Mouse (Mus musculus): ENCODE results near the gene Frmd5. TPM values are rescaled to one million over a fixed set of nuclear protein-coding genes. Genes with fewer than 3 reads are reported as not detected.

The Frmd5 gene
- total RNA-seq, 4 experiments from 2014 or later = 72.7 to 177 (median 125) TPM

DNA sequence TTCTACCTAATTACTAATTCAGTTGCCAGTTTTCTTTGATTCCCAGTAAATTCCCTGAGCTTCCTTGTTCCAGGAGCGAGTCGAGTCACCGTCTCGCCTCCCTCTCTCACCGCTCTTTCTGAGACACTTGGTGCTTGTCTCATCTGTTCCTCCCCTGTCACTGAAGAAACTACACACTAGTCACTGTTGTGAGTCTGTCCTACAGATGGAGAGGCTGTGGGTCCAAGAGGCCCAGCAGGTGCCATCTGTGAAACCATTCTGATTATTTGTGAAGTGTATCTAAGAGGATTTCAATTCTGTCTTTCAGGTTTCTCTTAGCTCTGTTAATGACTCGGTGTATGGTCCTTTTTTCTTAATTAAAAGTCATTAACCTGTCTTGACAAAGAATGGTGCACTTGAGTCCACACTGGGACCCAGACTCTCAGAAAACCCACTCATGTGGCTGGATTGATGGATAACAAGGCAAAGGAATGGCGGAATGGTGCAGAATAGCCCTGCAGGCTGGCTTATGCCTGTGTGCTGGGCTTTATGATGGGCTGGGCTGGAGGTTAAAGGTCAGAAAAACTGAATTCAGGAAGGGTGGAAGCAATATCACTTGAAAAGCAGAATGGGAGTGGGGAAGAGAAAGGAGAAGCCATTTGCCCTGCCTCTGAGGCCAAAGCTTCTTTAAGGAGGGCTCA, 186.2 kb downstream of the Frmd5 start:
- no peak for DNase-seq

DNA sequence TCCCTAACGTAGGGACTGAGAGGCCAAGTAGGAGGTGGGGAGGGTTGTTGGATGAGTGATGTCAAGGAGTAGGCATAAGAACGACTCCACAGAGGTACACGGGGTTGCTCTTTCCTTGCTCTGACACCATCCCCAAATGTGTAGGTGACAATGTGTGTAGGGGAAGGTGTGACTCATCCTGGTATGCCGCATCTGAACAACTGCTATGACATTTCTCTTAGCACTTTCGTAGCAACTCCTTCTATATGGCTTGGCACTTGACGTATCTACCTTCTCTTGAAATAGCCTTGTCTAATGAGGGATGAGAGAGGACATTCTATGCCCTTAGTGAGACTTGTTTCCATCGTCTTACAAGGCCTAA, 191.7 kb downstream of the Frmd5 start:
- DNase-seq = no peak

DNA sequence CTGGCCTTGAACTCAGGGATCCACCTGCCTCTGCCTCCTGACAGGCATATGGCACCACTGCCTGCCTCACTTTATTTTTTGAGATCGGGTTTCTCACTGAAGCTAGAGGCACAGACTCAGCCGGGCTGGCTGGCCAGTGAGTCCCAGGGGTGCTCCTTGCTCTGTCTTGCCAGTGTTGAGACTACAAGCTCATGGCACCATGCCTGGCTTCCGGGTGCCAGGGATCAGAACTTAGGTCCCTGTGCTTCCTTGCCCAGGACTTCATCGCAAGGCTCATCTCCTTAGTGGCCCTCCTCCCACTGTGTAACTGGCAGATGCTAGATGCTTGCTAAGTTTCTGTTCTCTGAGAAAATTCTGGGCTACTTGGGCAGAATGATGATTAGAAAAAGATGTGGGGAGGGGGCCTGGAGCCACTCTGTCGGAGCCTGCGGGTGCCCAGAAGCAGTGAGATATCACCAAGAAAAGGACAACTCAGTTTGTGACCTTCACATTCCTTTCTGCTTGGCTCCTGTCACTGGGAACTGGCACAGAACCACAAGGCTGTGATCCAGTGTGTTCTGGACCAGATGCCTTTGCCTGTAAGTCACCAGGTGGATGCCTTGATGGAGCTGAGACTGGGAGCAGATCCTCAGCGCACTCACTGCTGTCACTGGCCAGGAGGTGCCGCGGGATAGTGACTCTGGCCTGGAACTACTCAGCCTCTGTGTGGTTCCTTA, 192.2 kb downstream of the Frmd5 start:
- DNase-seq = peak; percentile 65

DNA sequence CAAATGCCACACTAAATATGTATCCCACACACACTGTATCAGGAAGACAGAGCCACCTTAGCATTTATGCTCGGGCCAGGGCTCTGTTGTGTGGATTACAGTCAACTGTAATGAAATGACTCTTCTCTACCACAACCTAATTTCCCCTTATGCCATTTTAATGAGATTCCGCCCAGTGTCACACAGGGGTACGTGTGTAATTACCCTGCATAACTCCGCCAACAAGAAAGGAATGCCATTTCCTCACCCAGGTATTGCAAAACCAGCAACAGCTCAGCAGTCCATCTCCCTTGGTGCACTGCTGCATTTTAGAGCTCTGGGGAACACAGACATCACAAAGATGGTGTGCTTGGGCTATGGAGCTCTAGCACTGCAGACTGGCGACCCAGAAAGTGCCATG, 194.8 kb downstream of the Frmd5 start:
- no peak for DNase-seq

DNA sequence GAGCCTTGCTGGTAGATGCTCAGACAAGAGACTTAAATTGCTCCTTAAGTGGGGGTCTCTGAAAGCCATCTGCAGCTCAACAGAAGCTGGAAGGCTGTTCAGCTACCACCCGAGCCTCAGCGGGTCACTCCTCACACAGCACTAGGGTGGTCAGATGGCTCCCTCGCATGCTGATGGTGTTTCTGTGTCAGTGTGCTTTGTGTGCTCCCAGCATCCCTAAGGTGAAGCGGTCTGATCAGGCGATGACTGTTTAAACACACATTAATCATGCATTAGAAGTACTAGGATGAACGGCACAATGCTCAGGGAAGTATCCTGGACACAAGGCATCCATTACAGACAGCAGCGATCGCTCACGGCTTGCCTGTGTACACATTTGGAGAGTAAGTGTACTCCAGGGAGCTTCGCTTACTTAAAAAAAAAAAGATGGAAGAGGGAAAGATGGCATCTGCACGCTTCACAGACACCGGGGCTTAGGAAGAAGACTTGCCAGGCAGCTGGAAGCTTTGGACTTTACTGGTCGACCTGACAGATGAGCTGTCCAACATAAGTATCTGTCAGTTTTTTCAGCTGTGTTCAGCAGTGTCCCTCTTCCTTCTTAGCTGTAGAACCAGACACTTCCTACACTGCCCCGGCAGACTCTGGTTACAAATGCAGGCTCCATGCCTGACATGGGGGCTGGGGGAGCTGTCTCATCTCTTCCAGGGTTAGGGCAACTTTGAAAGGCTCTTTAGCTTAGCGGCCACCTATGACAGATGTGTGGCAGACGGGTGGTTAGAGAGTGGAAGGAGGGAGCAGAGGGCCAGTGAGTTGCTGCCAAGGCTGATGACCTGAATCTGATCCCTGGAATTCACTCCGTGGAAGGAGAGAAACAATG, 196.6 kb downstream of the Frmd5 start:
- DNase-seq = no peak

DNA sequence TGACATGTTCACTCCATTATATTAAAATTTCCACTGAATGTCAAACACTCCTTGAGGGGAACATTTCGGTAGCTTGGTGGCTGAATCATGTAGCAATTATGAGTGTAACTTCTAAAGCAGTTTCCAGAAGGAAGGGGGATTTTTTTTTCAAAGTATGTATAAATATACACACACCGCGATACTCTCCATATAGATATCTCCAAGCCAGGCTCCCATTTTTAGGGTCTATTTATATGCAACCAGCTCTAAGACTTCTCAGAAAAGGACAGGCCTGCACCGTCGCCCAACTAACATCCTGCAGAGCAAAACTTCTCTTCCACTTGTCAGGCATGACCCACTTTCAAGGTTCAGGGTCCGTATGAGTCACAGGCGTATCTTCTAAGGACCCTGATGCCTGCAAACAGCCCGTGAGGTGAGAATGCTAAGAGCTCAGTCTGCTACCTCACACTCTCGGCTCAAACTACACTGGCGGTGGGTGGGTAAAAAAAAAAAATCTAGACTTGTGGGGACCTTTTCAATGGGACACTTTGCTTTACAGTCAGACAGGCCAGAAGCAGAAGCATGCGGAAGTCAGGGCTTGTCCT, 197.7 kb downstream of the Frmd5 start:
- DNase-seq = peak; percentile 49

DNA sequence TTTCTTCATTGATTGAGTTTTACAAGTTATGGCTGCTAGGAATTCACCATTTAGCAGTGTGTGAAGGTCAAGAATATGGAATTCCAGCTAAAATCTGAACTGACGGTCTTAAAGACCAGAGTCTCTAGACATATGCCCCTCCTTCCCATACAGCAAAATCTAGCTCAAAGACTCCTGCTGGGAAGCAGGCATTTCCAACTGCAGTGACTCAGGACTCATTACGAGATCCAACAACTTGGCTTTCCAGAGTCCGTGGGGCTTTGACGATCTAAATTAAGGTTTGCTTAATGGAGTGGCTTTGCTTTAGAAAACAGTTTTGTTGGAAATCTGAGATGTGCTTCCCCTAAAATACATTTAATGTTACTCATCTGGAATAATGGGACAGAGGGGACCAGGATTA, 204.5 kb downstream of the Frmd5 start:
- DNase-seq = no peak

DNA sequence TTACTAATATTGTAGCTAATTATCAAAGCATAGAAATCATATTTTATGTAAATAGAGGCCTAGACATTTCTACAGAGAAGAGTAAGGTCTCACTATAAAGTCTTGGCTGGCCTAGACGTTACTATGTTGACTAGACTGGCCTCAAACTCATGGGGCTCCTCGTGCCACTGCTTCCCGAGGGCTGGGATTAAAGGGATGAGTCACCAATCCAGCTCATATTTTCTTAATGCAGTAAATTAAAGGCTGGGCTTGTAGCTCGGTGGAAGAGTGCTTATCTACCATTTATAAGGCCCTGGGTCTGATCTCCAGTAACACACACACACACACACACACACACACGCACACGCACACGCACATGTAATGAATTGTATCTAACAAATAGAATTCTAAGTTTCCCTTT, 205.3 kb downstream of the Frmd5 start:
- DNase-seq = no peak

DNA sequence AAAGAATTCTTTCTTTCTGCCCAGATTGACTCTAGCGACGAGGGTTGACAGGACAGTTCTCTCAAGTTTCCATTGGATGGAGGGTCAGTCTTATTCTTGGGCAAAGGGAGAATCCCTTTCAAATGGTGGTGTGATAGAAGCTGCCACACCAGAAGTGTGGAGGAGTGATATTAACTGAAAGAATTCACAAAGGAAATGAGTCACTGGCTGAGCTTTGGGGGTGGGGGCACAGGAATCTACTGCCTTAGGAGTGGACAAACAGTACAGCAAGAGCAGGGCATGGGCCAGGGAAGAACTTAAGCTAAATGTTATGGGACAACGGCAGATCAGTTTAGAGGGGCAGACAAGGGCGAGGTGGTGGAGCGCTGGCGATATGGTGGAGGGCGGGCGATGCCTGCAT, 206.2 kb downstream of the Frmd5 start:
- no peak for DNase-seq

DNA sequence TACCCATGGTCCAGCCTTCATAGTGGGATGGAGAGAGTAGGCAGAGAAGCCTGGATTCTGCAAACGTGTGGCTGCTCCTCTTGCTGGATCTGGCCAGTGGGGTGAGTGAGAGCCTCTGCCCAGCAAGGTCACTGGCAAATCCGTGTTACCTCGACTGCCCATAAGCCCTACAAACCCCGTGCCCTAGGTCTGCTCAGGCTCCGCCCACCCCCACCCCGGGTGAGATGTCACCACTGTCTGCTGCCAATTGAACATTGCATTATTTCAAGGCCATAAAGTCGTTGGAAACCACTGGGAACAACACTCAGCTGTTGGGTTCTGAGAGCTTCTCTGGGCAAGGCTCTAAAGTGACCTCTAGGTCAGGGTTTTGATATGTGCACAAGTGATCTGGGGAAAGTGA, 208.6 kb downstream of the Frmd5 start:
- DNase-seq = no peak

DNA sequence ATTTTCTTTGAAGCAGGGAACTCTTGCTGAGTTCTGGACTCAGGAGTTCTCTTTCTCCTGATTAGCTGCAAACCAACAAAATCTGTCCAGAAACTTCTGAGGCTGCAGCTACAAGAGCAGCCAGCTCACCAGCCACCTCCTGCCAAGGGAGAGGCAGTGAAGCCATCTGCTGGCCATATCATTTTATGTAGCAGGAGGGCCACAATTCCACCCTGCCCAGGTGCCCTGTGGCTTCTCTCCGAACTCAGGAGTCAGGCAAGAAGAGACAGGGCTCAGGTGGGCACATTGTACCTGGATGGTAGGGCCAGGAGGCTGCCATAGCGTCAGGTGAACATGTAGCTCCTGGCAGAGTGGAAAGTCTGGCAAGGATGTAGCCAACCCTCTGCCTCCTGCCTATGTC, 210.3 kb downstream of the Frmd5 start:
- no peak for DNase-seq

DNA sequence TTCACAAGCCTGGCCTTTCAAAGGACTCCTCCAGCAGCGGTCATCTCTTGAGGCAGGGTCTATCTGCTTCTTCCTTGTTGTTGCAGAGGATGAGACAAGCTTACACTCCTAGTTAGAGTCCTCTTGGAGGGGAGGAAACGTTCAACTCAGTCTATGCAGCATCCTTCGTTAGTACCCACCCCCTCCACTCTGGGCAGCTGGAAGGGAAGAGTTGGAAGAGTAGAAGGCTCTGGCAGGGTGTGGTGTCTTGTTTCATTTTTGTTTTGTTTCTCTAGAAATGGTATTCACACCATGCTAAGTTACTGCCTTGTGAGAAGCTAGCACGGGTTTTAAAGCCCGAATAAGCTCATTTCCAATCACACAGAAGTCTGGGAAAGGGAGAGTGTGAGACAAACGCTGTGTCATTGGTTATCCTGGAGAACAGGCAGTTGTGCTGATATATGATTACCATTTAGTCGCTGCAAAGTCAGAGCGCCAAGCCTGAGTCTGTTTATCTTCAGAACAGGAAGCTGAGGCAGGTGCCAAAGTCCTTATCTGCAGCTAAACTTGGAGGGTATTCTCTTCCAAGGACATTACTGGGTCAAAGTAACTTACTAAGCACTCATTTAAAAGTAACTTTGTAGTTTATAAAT, 212.1 kb downstream of the Frmd5 start:
- no peak for DNase-seq

DNA sequence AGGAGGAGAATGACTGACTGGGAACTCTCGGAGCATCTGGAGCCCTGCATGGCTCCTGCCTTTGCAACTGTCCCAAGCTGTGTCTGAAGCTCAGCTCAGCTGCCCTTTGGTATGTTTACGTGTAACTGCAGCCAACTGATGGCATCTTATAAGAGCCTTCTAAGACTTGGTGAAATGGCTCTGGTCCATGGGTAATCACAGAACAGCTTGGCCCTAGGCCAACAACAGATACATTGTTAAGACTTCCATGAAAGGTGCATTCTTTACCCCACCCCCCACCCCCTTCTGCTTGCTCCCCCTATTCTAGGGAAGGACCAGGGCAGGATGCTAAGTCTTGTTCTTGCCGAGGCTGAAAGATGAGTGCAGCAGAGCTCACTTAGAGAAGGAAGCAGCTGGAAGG, 212.8 kb downstream of the Frmd5 start:
- no peak for DNase-seq

DNA sequence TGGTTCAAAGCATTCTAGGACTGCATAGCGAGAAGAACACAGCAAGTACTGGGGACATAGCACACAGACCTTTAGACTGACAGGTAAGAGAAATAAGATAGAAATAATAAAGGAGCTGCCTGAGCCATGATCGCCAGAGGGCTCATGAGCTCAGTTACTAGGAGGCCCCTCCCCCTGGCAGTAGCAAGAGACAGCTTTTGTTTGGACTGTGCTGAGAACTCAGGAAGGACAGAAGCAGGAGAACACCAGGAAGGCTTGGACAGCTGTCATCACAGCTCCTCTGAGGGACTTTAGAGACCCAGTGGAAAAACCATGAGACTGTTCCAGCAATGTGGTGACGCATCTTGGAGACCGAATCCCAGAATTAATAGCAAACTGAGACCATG, 218.6 kb downstream of the Frmd5 start:
- no peak for DNase-seq

DNA sequence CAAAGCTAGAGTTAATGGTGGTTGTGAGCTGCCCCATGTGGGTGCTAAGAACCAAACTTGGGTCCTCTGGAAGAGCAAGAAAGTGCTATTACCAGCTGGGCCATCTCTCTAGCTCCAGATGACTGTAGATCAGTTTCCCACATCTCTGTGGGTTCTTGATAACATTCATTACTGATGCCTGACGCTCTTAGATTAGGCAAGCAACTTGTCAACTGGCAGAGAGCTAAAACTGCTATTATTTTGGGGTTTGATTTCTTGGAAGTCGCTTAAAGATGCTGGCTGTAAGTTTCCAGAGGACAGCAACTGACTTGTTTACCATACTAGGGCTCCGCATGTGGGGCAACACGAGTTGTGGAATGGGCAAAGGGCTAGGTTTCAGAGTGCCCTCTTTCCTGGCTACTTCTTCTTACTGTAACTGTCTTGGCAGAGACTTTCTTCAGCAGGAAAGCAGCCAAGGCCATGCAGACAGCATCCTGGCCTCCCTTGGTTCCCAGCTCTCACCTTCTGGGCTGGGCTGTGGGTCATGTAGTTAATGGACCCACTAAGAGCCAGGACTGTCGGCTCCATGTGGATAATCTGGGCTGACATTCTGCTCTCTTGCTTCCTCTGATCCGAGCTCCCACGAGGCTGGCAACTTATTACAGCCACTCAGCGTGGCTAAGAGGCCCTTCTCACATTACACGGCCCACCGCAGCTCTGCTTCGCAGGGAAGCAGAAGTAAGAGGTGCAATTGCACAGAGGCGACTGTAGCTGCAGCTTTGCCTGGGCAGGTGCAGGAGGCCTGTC, 219.2 kb downstream of the Frmd5 start:
- DNase-seq = no peak

DNA sequence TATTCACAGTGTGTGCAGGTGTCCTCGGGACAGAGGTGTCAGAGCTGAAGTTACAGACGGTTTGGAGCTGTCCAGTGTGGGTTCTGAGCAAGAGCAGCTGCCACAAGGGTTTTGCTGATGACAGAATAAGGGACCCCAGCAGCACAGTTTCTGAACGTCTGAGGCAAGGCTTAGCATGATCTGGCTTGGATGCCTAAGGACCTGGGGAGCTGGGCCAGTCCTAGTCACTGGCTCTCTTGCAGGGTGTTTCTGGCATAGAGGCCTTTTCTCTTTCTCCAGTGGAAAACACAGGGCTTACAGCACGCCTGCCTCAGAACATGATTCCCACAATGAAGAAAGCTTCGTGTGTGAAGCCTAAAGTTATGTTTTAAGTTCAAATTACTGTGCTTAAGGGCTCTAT, 222.2 kb downstream of the Frmd5 start:
- no peak for DNase-seq

DNA sequence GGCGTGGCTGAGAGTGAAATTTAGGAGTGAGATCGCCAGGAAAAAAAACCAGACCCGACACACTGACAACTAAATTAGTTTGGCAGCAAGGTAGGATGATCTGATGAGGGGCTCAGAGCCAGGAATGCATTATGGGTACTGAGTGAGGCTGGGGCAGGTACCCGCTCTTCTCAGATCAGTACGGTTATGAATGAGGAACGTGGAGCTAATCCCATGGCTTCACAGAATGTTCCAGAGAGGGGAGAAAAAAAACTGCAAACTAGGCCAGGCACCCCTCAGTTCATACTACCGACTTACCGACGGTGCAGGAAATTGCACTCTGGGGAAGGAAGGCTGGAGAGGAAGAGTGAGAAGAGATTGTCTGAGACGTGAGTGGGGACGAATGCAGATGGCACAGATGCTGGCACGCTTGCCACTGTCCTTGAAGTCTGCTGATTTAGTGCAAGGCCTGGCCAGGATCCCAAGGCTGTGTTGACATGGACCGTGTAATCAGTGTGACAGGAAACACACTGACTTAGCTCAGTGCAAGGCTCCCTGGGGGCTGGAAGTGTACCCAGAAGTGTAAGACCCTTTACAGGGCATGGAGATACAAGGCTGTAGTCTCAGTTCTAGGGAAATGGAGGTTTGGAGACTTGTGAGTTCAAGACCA, 223.3 kb downstream of the Frmd5 start:
- DNase-seq = peak; percentile 87

DNA sequence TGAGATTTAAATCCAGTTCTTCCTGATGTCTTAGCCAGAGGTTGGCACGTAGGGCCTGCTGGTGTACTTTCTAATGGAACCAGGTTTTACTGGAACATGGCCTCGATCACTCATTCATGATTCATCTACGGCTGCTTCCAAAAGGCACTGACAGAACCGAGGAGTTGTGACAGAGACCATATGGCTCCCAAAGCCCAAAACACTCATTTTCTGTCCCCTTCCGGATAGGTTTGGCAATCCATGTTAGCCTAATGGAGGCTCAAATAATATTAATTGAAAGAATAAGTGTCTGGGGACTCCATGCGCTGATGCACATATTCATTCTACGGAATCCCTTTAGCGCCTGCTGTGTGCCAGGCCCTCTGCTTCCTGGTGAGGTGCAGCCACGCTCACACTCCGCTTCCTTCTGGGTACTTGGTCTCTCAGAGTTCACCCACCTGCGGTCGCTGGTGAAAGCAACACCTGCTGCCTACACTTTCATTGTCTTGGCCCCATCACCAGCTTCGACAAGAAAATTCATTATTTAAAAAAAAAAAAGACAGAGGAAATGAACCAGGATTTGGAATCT, 224.0 kb downstream of the Frmd5 start:
- no peak for DNase-seq

DNA sequence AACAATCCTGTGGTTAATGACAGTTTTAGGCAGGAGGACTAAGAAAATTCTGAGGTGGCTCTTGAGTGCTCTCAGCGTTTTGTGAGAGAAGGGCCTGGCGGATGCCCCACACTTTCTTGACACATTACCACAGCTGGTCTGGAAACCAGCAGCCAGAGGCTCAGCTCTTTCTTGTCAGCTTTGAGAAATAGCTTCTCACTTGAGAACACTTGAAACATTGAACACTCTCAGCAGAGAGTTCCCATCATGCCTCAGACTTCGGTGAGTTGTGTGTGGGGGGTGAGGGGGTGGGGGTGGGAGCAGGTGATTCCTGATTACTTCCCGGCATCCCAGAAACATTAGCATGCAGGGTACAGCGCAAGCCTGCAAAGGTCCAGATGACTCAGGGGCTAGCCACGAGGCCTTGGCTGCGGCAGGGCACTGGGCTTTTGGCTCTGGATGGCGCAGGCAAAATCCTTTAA, 231.1 kb downstream of the Frmd5 start:
- peak; percentile 47 for DNase-seq

DNA sequence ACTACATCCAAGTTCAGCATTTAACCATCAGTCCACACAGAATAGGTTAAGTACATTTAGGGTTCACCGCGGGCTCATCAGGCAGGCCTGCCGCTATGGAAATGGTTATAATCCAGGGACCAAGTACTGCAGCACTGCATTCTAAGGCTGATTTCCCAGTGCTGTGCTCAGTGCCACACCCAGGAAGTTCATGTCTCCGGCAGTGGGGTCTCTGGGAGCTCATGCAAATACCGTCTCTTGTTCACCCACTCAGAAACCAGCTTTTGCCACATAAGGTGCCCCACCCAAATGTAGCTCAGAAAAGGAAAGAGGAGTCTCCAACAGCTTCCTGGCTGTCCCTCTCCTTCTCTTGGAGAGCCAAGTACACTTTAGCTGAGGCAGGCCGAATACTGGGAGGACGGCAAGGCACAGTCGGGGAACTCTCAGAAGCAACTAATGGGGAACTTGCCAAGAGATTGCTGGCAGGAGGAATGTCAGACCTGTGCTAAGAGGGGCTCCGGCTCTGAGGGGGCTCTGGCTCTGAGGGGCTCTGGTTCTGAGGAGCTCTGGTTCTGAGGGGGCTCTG, 232.7 kb downstream of the Frmd5 start:
- no peak for DNase-seq

All from adrenal gland, adult 8-10 months (tissue).